In the genomic region with DNA sequence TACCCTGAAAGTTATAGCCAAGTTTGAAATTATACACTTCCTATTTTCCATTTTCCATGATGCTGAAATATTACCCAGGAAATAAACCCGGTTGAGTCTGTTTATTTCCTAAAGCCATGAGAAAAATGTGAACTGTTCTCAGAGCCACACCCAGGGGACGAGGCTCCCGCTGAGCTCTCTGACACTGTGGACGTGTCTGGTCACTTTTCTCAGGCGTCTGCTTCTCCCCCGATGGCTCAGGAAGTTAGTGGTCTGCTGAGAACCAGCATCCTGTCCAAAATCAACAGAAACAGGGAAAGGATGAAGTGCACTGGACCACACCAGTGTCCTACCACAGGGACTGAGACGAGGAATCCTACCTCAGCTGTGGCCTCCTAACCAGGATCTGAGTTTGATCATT, we compare ENCODE assay signal across 17 mouse cellular contexts. TPM values are rescaled to one million over a fixed set of nuclear protein-coding genes. Genes with fewer than 3 reads are reported as not detected.
DNase-seq lines count a peak whose midpoint lies in the region; ATAC-seq and TF ChIP-seq lines count a peak whose summit lies in the region.
"Had no signal": no experiment of that assay in that cellular context is flagged by ENCODE, and none has a peak within 500 bp of the region (broad histone marks: within the 10 kb centered on the region; RNA-seq: fewer than 3 reads in every experiment).

No protein-coding gene starts in this region.

- H3K9ac ChIP-seq in kidney, embryonic 14.5 days (ENCODE audit: low read depth, low read length): no peak overlapping the region
- H3K9ac ChIP-seq in liver, postnatal 0 days (replicated peaks): no peak overlapping the region
- H3K9ac ChIP-seq: hindbrain, embryonic 13.5 days; midbrain, embryonic 13.5 days had no signal

- H3K4me1 ChIP-seq in kidney, embryonic 14.5 days (ENCODE audit: control insufficient read depth, insufficient read depth, low read length): 0 out of 2 replicates have a peak, but pooled peaks cover 2% of the 10 kb centered on the region
- no peaks in the 10 kb centered on the region for H3K4me1 ChIP-seq in liver, postnatal 0 days (ENCODE audit: insufficient read depth)
- H3K4me1 ChIP-seq: hindbrain, embryonic 13.5 days; midbrain, embryonic 13.5 days had no signal

- no peak for TF ChIP-seq CTCF in liver, postnatal 0 days (IDR thresholded peaks at IDR 0.05; ENCODE audit: low read depth)

- no peak overlapping the region for H3K4me2 ChIP-seq in kidney, embryonic 14.5 days (replicated peaks; ENCODE audit: low read depth, low read length)
- H3K4me2 ChIP-seq in liver, postnatal 0 days (ENCODE audit: low read depth, low read length): no peak overlapping the region
- H3K4me2 ChIP-seq: hindbrain, embryonic 13.5 days; midbrain, embryonic 13.5 days had no signal

- H3K27me3 ChIP-seq in kidney, embryonic 14.5 days (ENCODE audit: control insufficient read depth, insufficient read depth, low read length): no peaks in the 10 kb centered on the region
- H3K27me3 ChIP-seq in liver, postnatal 0 days (ENCODE audit: insufficient read depth, low read length): no peaks in the 10 kb centered on the region
- H3K27me3 ChIP-seq: hindbrain, embryonic 13.5 days; midbrain, embryonic 13.5 days had no signal

- H3K36me3 ChIP-seq in kidney, embryonic 14.5 days (ENCODE audit: control insufficient read depth, insufficient read depth, low read length): no peaks in the 10 kb centered on the region
- H3K36me3 ChIP-seq in liver, postnatal 0 days (replicated peaks; ENCODE audit: insufficient read depth, low read length): no peaks in the 10 kb centered on the region
- H3K36me3 ChIP-seq: hindbrain, embryonic 13.5 days; midbrain, embryonic 13.5 days had no signal

- WGBS in kidney, embryonic 14.5 days: 47% methylated on average over 7 of the region's 7 CpGs
- WGBS in liver, postnatal 0 days (ENCODE audit: insufficient replicate concordance): 47% methylated on average over 7 of the region's 7 CpGs

- H3K9me3 ChIP-seq in kidney, embryonic 14.5 days (ENCODE audit: control insufficient read depth, low read length): no peaks in the 10 kb centered on the region
- no peaks in the 10 kb centered on the region for H3K9me3 ChIP-seq in liver, postnatal 0 days (ENCODE audit: low read length)
- H3K9me3 ChIP-seq: hindbrain, embryonic 13.5 days; midbrain, embryonic 13.5 days had no signal

- no peak for ATAC-seq in kidney, embryonic 14.5 days (ENCODE audit: low FRiP score, low TSS enrichment)
- ATAC-seq in liver, postnatal 0 days: no peak
- ATAC-seq: forebrain, embryonic 16.5 days; intestine, embryonic 16.5 days; midbrain, embryonic 13.5 days had no signal

- H3K27ac ChIP-seq in kidney, embryonic 14.5 days (ENCODE audit: low read depth, low read length): no peak overlapping the region
- no peak overlapping the region for H3K27ac ChIP-seq in liver, postnatal 0 days (ENCODE audit: low read depth)
- H3K27ac ChIP-seq: hindbrain, embryonic 13.5 days; macrophage; midbrain, embryonic 13.5 days had no signal

- peak; percentile 13 to 33 for DNase-seq in adrenal gland, adult (ENCODE audit: inconsistent age in 2 of 2, low spot score in 1 of 2)
- no peak for DNase-seq in adrenal gland, postnatal 4 days (ENCODE audit: low spot score in 2 of 2)
- peak; percentile 36 for DNase-seq in kidney, adult 11 months
- peak; percentile 11 for DNase-seq in kidney, adult 18-20 months
- DNase-seq in kidney, postnatal 25 days: peak; percentile 29 to 72
- DNase-seq in liver, postnatal 0 days: no peak
- DNase-seq in frontal cortex, postnatal 14 days (ENCODE audit: low spot score in 2 of 2): no peak
- DNase-seq: cerebellum, postnatal 36 days; right cerebral cortex, adult 18-20 months; thymus, postnatal 25 days had no signal

- no peak for TF ChIP-seq EP300 in liver, postnatal 0 days (IDR thresholded peaks at IDR 0.05; ENCODE audit: low read depth)

- H3K4me3 ChIP-seq in kidney, embryonic 14.5 days (ENCODE audit: low read length): no peak overlapping the region
- H3K4me3 ChIP-seq in liver, postnatal 0 days (ENCODE audit: low read depth, low read length): no peak overlapping the region
- H3K4me3 ChIP-seq: hindbrain, embryonic 13.5 days; midbrain, embryonic 13.5 days; myocyte had no signal

RNA-seq across cellular contexts. Expression of a gene that starts 43.5 kb away (rescaled TPM):
- total RNA-seq in adrenal gland, postnatal 4 days (2021): 10 to 100 TPM; 52.7 to 55.8 TPM
- 34.8 and 55.3 TPM in 2 replicates for polyA plus RNA-seq in kidney, embryonic 14.5 days (2014; fragmentation: Nextera tagmentation; extraction: Ambion mirVana)
- polyA plus RNA-seq in liver, postnatal 0 days (2015; fragmentation: Nextera tagmentation; extraction: Ambion mirVana): 14.4 and 15.8 TPM in 2 replicates

Comparison
In these comparisons a context has a peak if more than half of its experiments do, and no peak if none do; other contexts are left out.
1. DNase-seq: peak in adrenal gland, adult (2 of 2), kidney, adult 11 months (single experiment), kidney, adult 18-20 months (single experiment) and kidney, postnatal 25 days (2 of 2); none in adrenal gland, postnatal 4 days (0 of 2), liver, postnatal 0 days (single experiment) and frontal cortex, postnatal 14 days (0 of 2).